Mouse (Mus musculus): ENCODE measurements at regions not wholly inside any gene's neighbourhood (a gene's known extent, or its start where the extent isn't known, plus 50 kb on each side); places are given as distances from the start of the nearest gene placed in this dataset.

- TF ChIP-seq POLR2A (IDR thresholded peaks at IDR 0.05; ENCODE audit: low read depth, low read length) (no peak), CTCF (IDR thresholded peaks at IDR 0.05; ENCODE audit: borderline replicate concordance, insufficient read depth, low read length) (no peak)
- Histone ChIP-seq H3K4me1 (ENCODE audit: control insufficient read depth, insufficient read depth, low read length) (no peaks in the 10 kb centered on the region), H3K4me3 (ENCODE audit: insufficient read depth, low read length) (no peak overlapping the region), H3K27ac (ENCODE audit: insufficient read depth, low read length) (no peak overlapping the region)
Observed at GRCm38 (mm10) chr8:64488057-64488456, 204.8 kb downstream of the Cpe start.

GRCm38 (mm10) chr8:64473276-64473675, 219.6 kb downstream of the Cpe start:
- Histone ChIP-seq H3K27ac (ENCODE audit: insufficient read depth, low read length) (no peak overlapping the region), H3K4me3 (ENCODE audit: insufficient read depth, low read length) (no peak overlapping the region), H3K4me1 (ENCODE audit: control insufficient read depth, insufficient read depth, low read length) (no peaks in the 10 kb centered on the region)
- TF ChIP-seq CTCF (IDR thresholded peaks at IDR 0.05; ENCODE audit: borderline replicate concordance, insufficient read depth, low read length) (no peak), POLR2A (IDR thresholded peaks at IDR 0.05; ENCODE audit: low read depth, low read length) (no peak)

- TF ChIP-seq POLR2A (IDR thresholded peaks at IDR 0.05; ENCODE audit: low read depth, low read length) (no peak), CTCF (IDR thresholded peaks at IDR 0.05; ENCODE audit: borderline replicate concordance, insufficient read depth, low read length) (no peak)
- H3K4me1 ChIP-seq (ENCODE audit: control insufficient read depth, insufficient read depth, low read length) = no peaks in the 10 kb centered on the region
- H3K27ac ChIP-seq (ENCODE audit: insufficient read depth, low read length) = no peak overlapping the region
- no peak overlapping the region for H3K4me3 ChIP-seq (ENCODE audit: insufficient read depth, low read length)
Observed at GRCm38 (mm10) chr8:64472801-64473270, 220.0 kb downstream of the Cpe start.

- Histone ChIP-seq H3K4me1 (ENCODE audit: control insufficient read depth, insufficient read depth, low read length) (no peaks in the 10 kb centered on the region; the same call in 1 of the 2 replicates), H3K4me3 (ENCODE audit: insufficient read depth, low read length) (no peak overlapping the region), H3K27ac (ENCODE audit: insufficient read depth, low read length) (no peak overlapping the region)
- TF ChIP-seq CTCF (IDR thresholded peaks at IDR 0.05; ENCODE audit: borderline replicate concordance, insufficient read depth, low read length) = no peak
- no peak for TF ChIP-seq POLR2A (IDR thresholded peaks at IDR 0.05; ENCODE audit: low read depth, low read length)
Observed at GRCm38 (mm10) chr8:64461136-64461535, 231.7 kb downstream of the Cpe start.

- Histone ChIP-seq H3K4me1 (ENCODE audit: control insufficient read depth, insufficient read depth, low read length) (no peaks in the 10 kb centered on the region; the same call in 1 of the 2 replicates), H3K4me3 (ENCODE audit: insufficient read depth, low read length) (no peak overlapping the region), H3K27ac (ENCODE audit: insufficient read depth, low read length) (no peak overlapping the region)
- TF ChIP-seq CTCF (IDR thresholded peaks at IDR 0.05; ENCODE audit: borderline replicate concordance, insufficient read depth, low read length) = no peak
- no peak for TF ChIP-seq POLR2A (IDR thresholded peaks at IDR 0.05; ENCODE audit: low read depth, low read length)
Observed at GRCm38 (mm10) chr8:64456970-64457369, 235.9 kb downstream of the Cpe start.

GRCm38 (mm10) chr8:64454736-64455135, 238.1 kb downstream of the Cpe start:
- H3K4me3 ChIP-seq (ENCODE audit: insufficient read depth, low read length) = no peak overlapping the region
- TF ChIP-seq POLR2A (IDR thresholded peaks at IDR 0.05; ENCODE audit: low read depth, low read length) = no peak
- TF ChIP-seq CTCF (IDR thresholded peaks at IDR 0.05; ENCODE audit: borderline replicate concordance, insufficient read depth, low read length) = no peak
- no peak overlapping the region for H3K27ac ChIP-seq (ENCODE audit: insufficient read depth, low read length)
- no peaks in the 10 kb centered on the region for H3K4me1 ChIP-seq (ENCODE audit: control insufficient read depth, insufficient read depth, low read length)

GRCm38 (mm10) chr8:64445366-64445765, 239.3 kb upstream of the Tll1 start:
- TF ChIP-seq CTCF (IDR thresholded peaks at IDR 0.05; ENCODE audit: borderline replicate concordance, insufficient read depth, low read length) (no peak), POLR2A (IDR thresholded peaks at IDR 0.05; ENCODE audit: low read depth, low read length) (no peak)
- no peaks in the 10 kb centered on the region for H3K4me1 ChIP-seq (ENCODE audit: control insufficient read depth, insufficient read depth, low read length)
- H3K4me3 ChIP-seq (ENCODE audit: insufficient read depth, low read length) = no peak overlapping the region
- no peak overlapping the region for H3K27ac ChIP-seq (ENCODE audit: insufficient read depth, low read length)

- Histone ChIP-seq H3K4me1 (ENCODE audit: control insufficient read depth, insufficient read depth, low read length) (no peaks in the 10 kb centered on the region), H3K4me3 (ENCODE audit: insufficient read depth, low read length) (no peak overlapping the region), H3K27ac (ENCODE audit: insufficient read depth, low read length) (no peak overlapping the region)
- TF ChIP-seq POLR2A (IDR thresholded peaks at IDR 0.05; ENCODE audit: low read depth, low read length) (no peak), CTCF (IDR thresholded peaks at IDR 0.05; ENCODE audit: borderline replicate concordance, insufficient read depth, low read length) (no peak)
Observed at GRCm38 (mm10) chr8:64444429-64444828, 238.4 kb upstream of the Tll1 start.

GRCm38 (mm10) chr8:64438489-64438888, 232.4 kb upstream of the Tll1 start:
- H3K4me3 ChIP-seq (ENCODE audit: insufficient read depth, low read length) = no peak overlapping the region
- H3K27ac ChIP-seq (ENCODE audit: insufficient read depth, low read length) = no peak overlapping the region
- peaks cover 4% of the 10 kb centered on the region for H3K4me1 ChIP-seq (ENCODE audit: control insufficient read depth, insufficient read depth, low read length)
- TF ChIP-seq CTCF (IDR thresholded peaks at IDR 0.05; ENCODE audit: borderline replicate concordance, insufficient read depth, low read length) (no peak), POLR2A (IDR thresholded peaks at IDR 0.05; ENCODE audit: low read depth, low read length) (no peak)

GRCm38 (mm10) chr8:64434648-64435047, 228.6 kb upstream of the Tll1 start:
- Histone ChIP-seq H3K4me1 (ENCODE audit: control insufficient read depth, insufficient read depth, low read length) (peaks cover 4% of the 10 kb centered on the region), H3K27ac (ENCODE audit: insufficient read depth, low read length) (no peak overlapping the region), H3K4me3 (ENCODE audit: insufficient read depth, low read length) (no peak overlapping the region)
- TF ChIP-seq POLR2A (IDR thresholded peaks at IDR 0.05; ENCODE audit: low read depth, low read length) = no peak
- no peak for TF ChIP-seq CTCF (IDR thresholded peaks at IDR 0.05; ENCODE audit: borderline replicate concordance, insufficient read depth, low read length)

GRCm38 (mm10) chr8:64422850-64423214, 216.8 kb upstream of the Tll1 start:
- no peak overlapping the region for H3K27ac ChIP-seq (ENCODE audit: insufficient read depth, low read length)
- no peak overlapping the region for H3K4me3 ChIP-seq (ENCODE audit: insufficient read depth, low read length)
- H3K4me1 ChIP-seq (ENCODE audit: control insufficient read depth, insufficient read depth, low read length) = no peaks in the 10 kb centered on the region
- no peak for TF ChIP-seq POLR2A (IDR thresholded peaks at IDR 0.05; ENCODE audit: low read depth, low read length)
- no peak for TF ChIP-seq CTCF (IDR thresholded peaks at IDR 0.05; ENCODE audit: borderline replicate concordance, insufficient read depth, low read length)
